Mouse (Mus musculus) gastrocnemius, postnatal 4 days (tissue): ENCODE measurements around the gene Cxcl16. TPM values are rescaled to one million over a fixed set of nuclear protein-coding genes. Genes with fewer than 3 reads are reported as not detected.
A peak's percentile ranks its signal among the peaks of the same experiment; 100 is the strongest.
"Not testable (repeated sequence)": the region's sequence is repeated elsewhere in the genome, so short reads cannot be mapped to it uniquely, and the experiment has no call there.

ENCODE experiments used
- DNase-seq, 2 experiments: peaks; one replicate each; pipeline ENCODE4 v3.0.0; 2021 to 2022; ENCODE audit warnings: low spot score in 2 of 2, mixed read lengths in 2 of 2
- long read RNA-seq, 2 experiments: library from polyadenylated mRNA; stranded (forward); transcript quantifications; one replicate each; pipeline ENCODE4 v2.0.0; 2021
- total RNA-seq, 2 experiments: library from RNA; stranded (reverse); gene quantifications; 2 replicates each; pipeline ENCODE4 v1.2.3; 2021

Gene Cxcl16
- 1 to 10 TPM; 5.0 to 5.1 TPM for total RNA-seq
- long read RNA-seq, experiment 1, transcript Cxcl16-201 (5 exons, 2,699 nt): major isoform, 9 of 12 reads
- long read RNA-seq, experiment 1, partial matches to known transcripts: 1 of 12 reads
- long read RNA-seq, experiment 1, other reads (novel, unspliced or antisense): 2 of 12 reads
- long read RNA-seq, experiment 2, transcript Cxcl16-201 (5 exons, 2,699 nt): major isoform, 8 of 10 reads
- long read RNA-seq, experiment 2, partial matches to known transcripts: 0 of 10 reads
- long read RNA-seq, experiment 2, other reads (novel, unspliced or antisense): 1 of 10 reads

DNA sequence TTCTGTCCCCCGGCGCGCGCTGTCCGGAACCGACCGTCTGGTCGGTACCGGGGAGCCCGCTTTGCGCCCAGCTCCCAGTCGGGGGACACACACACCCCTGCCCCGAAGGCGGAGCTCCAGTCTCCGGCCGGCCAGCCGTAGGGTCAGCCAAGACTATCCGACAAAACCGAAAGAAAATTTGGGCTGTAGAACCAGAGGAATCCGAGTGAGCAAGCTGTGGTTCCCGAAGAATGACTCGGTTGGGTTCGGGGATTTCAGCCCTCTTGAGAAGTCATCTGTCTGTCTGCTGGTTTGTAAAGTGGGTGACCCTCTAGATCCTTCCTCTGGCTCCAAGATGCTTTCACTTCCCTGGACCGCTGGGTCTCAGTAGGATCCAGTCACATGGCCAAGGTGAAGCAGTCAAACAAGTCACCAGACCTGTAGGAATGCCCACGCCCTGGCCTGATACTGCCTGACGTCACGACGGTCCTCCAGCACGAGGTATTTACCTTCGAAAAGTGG is at the start of gene Cxcl16:
Cxcl16 (minus strand) TSS at position 384 of the 501 bp plus-strand sequence.
- DNase-seq: peak in 1 of 2 experiments; percentile 52

DNA sequence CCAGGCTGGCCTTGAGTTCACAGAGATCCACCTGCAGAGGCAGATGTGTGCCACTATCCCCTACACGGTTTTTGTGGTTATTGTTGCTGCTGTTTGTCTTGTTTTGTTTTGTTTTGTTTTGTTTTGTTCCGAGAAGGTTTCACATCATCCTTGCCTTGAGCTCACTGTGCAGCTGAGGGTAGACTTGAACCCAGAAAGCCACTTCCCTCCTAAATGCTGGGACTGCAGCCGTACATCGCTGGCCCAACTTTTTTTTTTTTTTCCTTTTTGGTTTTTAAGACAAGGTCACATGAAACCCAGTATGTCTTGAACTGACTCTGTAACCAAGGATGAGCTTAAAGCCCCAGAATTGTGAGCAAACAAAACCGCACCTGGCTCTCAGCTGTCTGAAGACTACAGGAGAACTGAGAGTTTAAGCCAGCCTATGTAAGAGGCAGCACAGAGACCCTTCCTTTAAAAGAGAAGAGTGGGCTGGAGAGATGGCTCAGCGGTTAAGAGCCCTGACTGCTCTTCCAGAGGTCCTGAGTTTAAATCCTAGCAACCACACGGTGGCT is 47.3 kb upstream of the Cxcl16 start:
- no peak for DNase-seq

DNA sequence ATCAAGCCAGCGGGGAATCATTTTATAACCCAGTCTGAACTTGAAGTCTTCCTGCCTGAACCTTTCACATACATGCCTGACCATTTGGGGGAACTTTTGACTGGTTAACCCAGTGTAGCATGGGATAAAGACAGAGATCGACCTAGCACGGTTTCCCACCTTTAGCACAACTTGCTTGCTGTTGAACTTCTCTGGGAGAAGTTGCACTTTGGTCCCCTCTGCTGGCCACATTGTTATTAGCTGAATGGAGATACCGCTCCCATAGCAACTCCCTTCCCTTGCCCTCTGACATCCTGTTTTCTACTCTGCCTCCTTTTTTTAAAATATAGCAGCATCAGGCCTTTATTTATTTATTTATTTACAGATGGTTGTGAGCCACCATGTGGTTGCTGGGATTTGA is 46.6 kb upstream of the Cxcl16 start:
- DNase-seq: peak; percentile 44 to 68

DNA sequence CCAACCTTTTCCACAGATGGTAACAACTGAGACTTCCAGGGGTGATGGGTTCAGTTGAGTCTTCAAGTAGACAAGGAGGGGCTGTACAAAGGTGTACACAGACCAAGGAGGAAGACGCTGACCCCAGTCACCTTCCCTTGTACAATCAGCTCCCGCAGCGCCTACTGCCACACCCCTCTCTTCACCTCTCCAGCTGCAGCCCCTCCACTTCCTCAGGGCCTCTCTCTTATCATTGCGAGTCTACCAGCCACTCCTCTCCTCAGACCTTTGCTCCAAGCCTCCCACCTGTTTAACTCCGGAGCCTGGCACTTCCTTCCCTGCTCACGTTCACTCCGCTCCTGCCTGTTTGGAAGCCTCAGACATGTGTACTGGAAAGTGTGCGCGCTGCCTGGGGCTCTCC is 45.2 kb upstream of the Cxcl16 start, which contains the start of gene Tm4sf5:
Tm4sf5 (plus strand) TSS at position 275 of the 400 bp plus-strand sequence.
- no peak for DNase-seq

DNA sequence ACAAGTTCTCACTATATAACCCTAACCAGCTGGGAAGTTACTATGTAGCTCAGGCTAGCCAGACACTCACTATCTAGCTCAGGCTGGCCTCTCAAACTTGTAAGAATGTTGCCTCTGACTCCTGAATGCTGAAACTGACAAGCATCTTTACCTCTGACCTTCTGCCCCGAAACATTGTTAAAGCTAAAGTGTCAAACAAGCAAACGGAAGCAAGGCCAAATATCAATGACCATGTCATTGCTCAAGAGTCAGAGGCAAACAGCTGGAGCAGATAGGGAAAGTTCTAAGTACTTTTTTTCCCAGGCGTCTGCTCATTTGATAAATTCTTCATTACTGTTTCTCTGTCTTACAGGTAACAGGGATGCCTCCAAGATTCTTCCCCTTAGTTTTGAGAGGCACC is 42.2 kb upstream of the Cxcl16 start:
- no peak for DNase-seq

DNA sequence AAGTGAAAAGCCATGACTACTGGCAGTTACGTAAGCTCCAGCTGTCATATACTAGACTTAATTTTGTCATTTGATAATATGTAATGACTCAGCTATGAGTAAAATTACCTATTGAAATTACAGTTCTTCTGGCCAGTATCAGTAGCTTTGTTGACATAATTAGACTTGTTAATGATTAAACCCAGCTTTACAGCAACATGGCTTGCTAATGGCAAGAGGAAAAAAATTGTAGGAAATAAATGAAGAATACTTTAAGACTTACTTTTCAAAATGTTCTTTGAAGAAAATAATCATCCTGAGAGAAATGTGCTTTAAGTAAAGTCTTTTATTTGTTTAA is 40.7 kb upstream of the Cxcl16 start:
- no peak for DNase-seq

DNA sequence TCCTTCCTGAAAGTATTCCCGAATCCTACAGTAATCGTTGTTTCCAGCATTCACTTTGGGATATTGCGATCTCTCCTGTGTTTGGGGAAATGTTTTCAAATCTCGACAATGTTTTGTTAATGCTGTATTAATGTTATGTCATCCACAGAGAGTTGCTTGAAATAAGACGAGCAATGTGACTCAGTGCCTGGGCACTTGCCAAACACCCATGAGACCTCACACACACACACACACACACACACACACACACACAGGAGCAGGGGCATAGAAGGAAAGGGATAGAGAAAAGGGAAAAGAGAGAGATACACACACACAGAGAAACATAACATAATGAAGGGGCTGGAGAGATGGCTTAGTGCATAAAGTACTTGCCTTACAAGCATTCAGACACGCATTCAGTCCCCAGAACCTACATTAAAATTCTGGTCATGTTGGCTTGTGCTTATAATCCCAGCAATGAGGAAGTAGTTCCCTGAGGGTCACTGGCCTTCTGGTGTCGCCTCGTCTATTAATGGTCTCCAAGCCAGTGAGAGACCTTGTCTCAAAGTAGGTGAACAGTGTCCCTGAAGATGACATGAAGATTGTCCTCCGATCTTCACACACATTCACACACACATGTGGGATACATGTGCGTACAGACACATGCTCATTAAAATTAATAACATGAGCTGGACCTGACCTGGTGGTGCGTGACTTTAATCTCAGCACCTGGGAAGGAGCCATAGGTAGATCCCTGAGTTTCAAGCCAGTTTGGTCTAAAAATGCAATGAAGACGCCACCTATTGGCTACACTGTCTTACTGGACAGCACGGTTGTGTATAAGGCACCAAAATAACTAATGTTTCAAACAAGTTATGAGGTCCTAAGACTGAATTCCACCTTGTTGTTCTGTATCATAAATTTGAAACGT is 40.0 kb upstream of the Cxcl16 start:
- no peak for DNase-seq

DNA sequence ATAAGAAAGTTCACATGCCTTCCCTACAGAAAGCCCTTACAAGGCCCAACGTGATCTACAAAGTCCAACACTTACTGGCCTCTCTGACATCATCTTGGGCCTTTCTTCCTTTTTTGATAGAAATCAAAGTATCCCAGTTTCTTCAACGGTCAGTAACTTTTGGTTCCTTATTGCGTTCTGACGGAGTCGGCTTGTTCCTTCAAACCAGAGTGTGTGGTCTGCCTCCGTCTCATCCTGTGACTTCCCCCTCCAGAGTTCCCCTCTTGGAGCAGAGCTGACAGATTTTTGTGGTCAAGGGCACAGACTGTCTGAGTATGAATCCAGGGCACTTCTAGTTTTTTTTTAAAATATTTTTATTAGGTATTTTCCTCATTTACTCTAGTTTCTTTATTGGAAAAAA is 29.9 kb upstream of the Cxcl16 start:
- DNase-seq: no peak

DNA sequence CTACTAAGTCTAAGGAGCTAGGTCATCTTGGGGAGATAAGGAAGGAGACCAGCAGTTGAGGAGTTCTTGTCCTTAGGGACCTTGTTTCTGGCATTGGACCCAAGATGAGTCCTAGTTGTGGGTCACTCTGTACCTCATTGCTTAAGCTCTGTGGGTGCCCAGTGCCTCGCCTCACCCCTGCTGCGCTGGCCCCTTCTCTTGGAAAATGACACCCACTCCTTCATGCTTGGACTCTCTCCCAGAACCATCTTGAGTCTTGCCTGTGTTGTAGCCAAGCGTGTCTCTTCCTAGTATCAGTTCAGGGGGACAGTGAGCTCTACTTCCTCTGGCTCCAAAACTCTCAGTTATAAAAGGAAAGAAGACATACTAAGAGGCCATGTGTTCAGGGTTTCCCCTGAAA is 29.4 kb upstream of the Cxcl16 start:
- no peak for DNase-seq

DNA sequence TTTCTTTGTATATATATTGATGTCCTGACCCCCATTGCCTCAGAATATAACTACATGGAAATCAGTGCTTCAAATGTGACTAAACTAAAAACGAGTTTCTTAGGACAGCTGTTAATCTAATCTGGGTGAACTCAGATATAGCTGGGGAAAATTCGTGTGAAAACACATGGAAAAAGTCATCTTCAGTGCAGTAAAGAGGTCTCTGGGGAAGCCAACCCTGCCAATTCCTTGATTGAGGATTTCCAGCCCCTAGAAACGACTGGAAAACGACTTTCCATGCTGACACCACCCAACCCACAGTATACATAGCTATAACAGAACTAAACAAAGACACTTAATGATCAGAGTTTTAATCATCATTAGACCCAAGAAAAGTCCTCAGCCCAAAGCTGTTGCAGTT is 28.0 kb upstream of the Cxcl16 start:
- DNase-seq: peak in 1 of 2 experiments; percentile 51

DNA sequence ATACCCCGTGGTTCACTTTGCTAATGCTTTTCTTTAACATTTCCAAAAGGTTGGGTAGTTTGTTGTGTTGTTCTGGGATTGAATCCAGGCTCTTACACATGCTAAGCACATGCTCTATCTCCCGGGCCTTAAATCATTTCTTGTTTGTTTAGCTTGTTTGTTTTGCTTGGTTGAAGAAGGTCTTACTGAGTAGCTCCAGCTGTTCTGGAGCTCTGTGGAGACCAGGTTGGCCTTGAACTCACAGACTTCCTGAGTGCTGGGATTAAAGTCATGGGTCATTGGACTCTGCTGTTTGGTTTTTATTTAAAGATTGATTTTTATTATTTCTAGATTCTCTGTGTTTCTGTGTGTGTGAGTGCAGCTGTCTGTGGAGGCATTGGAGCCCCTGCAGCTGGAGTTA is 25.7 kb upstream of the Cxcl16 start:
- no peak for DNase-seq

DNA sequence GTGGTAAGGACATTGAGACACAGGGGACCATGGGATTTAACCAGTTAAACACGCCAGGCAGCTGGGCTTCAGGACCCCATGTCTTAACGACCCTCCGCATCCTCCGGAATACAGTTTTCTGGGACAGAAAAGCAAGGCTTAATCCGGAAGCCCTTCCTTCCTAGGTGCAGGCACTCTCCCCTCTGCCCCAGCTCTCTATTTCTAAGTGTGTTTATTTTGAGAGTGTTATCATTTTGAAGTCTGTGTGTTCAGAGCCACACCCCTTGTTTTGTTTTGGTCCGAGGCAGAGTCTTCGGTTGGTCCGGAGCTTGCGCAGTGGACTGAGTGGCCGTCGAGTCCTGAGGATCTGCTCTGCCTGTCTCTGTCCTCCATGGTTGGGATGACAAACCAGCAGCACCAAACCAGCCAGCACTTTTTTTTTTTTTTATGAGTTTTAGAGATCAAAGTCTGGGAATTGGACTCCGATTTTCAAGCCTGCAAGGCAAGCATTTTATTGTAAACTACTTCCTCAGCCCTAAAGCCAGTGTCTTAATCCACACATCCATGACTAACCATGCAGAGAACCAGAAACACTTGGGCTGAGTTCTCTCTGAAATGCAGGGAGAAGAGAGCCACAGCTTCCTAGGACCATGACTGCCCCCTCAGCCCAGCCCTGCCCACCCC is 15.2 kb upstream of the Cxcl16 start:
- DNase-seq: no peak

DNA sequence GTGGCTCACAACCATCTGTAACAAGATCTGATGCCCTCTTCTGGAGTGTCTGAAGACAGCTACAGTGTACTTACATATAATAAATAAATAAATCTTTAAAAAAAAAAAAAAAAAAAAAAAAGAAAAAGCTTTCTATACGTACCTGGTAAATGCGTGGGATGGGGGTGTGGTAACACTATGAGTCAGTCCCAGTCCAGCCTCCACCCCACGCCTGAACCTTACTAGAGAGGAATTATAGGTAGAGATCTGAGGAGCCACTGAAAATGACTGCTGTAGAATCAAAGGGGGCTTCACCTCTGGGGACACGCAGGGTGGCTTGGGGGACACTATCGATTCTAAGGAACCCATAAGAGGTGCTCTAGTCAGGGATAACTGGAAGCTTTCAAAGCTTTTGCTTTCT is 13.5 kb upstream of the Cxcl16 start:
- not testable (repeated sequence) for DNase-seq

DNA sequence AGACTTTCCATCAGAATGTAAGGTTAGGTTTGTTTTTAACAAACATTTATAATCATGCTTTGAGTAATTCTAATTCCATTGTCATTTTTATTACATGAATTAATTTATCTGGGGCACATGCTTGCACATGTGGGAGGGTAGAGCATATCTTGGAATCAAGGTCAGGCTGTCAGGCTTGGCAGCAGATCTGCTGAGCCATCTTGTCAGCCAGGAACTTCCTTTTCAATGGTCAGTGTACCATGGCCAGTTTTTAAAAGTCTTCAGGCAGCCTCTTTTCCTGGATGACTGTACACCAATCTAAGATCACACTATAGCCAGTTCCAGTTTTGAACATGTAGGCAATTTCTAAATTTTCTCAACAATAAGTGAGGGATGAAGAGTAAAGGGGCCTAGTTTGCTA is 12.9 kb upstream of the Cxcl16 start:
- no peak for DNase-seq

DNA sequence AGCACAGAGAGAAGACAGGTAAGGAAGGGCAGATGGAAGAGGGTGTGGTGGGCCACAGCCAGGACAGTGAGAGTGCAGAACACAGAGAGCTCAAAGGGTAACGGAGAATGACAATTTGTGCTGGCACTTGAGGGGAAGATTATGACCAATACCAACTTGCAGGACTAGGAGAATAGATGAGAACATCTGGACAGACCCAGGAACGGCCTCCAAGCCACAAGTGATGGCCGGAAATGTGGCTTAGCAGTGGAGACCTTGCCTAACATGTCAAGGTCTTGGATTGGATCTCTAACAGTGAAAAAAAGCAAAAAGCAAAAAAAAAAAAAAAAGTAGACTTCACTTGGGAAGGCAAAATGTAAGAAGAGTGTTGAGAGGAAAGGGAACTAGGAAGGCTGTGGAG is 10.0 kb upstream of the Cxcl16 start:
- DNase-seq: no peak

DNA sequence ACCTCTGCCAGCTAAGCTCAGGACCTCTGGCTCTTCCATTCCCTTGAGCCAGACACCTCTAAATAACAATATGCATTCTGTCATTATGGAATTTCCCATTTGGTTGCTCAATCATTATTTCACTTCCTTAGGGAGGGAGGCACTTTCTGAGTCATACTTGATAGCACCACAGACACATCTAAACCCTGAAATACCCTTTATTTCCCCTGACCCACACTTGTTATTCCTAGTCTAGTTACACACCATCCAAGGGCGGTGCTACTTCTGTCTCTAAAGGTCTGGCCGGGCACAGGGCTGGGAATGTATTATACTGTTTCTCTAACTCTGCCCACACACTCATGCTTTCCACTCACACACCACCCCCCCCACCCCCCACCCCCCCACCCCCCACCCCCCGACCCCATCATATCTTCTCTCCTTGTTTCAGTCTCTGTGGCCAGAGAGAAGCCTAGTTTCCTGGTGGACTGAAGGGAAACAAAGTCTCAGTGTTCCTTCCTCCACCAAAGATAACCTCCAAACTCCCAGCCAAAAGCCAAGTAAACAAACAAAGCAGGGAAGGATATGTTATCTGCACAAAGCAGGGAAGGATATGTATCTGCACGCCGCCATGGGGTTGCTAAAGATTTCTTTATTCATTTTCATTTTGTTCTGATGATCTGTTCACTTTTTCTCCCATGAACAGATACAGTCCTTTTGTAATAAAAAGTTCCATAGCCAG is 8.3 kb upstream of the Cxcl16 start:
- no peak for DNase-seq

DNA sequence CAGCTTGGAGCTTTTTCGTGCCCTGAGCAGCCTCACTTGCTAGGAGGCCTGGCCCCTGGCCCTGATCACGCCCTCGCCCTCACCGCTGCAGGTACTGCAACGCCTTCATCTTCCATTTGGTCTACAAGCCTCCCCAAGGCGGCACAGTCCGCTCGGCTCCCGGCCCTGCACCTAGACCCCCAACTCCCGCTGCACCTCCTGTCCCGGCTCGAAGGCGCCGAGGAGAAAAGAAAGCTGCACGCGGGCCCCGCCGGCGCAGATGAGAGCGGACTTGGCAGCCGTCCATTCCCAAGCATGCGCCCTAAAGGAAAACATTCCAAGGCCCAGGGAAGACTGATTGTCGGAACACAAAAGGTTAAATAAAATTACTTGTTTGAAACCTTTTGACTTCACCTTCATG is 6.0 kb upstream of the Cxcl16 start:
- peak in 1 of 2 experiments; percentile 40 for DNase-seq

DNA sequence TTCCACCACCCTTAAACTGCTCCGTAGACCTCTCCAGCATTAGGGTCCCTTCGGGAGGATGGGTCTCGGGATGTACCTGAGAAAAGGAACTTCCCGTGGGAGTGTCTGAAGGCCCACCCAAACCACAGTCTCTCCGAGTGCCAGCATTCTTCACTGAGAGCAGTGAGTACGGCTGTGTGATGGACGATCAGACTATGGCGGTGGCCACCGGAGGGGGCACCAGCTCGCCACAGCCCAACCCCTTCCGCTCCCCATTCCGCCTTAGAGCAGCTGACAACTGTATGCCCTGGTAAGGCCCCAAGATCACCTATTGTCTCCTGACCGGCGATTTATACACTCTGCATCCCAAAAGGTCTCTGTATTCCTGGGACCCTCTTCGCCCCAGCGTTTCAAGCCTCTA is 5.4 kb upstream of the Cxcl16 start:
- DNase-seq: no peak

DNA sequence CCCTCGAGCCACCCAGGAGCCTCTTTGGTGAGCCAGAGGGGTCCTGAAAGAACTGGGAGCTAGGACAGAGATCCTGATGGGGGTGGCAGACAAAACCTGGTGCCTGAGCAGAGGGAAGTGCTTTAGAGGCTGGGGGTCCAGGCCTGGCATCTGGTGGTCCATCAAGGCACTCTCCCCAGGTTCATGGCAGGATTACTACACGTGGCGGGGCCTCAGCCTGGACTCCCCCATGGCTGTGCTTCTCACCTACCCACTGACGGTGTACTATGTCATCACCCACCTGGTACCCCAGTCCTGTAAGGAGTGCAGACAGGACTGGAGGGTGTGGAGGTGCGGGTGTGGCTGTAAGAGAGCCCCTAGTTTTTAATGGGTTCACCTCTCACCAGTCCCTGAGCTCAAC is 4.2 kb upstream of the Cxcl16 start:
- DNase-seq: no peak

DNA sequence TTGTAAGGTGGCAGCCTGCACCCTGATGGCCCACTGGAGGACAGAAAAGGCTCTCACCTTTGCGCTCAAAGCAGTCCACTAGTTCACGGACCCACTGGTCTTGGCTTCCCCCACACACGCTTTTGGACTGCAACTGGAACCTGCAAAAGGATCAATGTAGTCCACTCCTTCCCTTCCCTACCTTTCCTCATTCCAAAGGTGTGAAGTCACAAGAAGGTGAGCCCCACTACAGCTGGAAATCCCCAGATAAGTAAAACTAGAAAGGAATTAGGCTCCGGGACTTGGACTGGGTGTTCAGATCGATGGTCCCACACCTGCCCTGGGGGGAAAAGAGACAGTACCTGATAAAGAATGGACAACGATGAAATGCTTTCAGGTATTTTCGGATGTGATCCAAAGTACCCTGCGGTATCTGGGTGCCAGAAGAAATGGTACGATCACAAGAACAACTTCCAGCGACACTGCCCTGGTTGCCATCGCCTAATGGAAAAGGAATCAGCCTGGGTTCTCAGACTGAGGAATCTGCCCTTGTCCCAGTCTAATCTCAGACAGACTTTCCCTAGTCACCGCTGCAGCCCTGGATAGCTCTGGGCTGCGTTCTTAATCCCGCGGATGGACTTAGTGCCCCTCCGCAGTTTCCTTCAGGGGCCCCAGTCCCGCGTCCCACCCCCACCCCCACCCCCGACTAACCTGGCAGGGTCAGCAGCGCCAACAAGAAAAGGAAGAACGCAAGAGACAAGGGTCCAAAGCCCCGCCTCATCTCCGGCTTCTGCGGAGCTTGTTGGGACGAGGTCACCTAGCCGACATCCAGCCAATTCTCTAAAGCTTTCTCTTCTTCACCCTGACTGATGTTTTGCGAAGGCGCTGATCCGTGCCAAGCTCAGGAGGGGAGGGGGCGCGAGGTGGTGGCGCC is 840 bp downstream of the Cxcl16 start, which contains the start of gene Zmynd15:
Zmynd15 (plus strand) TSS at position 746 of the 913 bp plus-strand sequence.
- no peak for DNase-seq
